Mouse (Mus musculus) ES-CJ7 (cell line): ENCODE data around the gene Gm20696.
A peak's percentile ranks its signal among the peaks of the same experiment; 100 is the strongest.

Source experiments
- DNase-seq: peaks from one replicate; pipeline ENCODE4 v3.0.0; 2011; ENCODE audit warnings: low read depth, low spot score

The Gm20696 gene

DNA sequence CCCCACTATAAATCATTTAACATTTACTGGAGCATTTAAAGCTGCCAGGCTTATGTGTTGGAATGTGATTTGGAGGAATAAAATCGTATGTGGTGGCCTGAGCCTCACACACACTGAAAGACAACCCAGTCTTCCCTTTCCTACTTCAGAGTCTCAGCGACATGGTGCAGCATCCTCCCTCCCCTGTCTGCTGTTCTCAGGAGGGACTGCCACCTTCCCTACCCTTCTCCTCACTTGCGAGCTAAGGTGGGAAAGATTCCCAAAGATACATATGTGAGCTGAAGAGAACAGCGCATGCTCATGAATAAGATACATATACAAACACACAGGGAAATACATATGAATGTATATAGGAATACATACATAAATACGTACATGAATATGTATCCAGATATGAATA, 333.5 kb downstream of the Gm20696 start:
- no peak for DNase-seq

DNA sequence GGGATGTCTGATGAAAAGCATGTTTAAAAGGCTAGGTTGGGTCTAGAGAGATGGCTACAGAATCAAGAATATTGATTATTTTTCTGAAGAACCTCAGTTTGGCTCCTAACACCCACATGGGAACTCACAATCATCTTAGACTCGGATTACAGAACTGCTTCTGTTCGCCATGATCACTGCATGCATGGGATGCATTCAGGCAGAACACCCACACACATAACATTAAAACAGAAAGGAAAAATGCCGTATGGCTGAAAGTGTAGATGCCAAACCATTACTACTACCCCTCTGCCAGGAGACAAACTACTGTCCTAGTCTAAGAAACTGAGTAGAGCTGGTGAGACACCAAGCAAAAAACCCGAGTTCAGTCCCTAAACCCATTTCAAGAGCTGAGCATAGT, 336.4 kb downstream of the Gm20696 start:
- DNase-seq = no peak

DNA sequence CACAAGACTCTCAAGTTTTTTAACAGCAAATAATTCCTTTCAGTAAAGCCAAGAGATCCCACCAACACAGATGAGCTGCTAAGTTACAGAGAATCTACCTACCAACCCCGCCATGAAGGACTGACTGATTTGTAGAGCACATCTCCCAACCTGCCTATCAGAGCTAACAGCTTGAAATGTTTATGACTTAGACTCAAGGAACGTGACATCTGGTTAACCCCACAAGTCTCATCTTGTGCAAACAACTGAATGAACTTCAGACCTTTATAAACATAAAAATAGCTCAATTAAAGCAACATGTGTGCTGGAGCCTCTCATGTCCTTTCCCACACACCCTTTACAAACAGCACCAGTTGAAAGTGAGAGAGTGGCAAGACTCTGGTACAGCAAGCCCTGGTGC, 338.0 kb downstream of the Gm20696 start:
- DNase-seq = no peak

DNA sequence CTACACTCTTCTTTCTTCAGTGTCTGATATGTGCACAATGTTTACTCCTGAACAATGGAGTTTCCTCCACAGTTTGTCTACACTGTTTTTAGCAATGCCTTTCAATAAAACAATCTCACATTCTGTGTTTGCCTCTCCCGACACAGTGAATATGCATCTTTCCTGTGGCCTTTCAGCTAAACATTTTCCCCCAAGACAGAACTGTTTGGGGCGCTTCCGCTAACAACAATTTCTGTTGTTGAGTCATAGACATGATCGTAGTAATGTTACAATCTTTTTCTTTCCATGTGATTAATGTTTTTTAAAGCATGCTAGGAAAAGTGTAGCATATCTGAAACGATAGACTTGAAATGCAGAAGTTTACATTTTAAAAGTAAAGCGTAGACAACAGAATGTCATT, 338.5 kb downstream of the Gm20696 start:
- no peak for DNase-seq

DNA sequence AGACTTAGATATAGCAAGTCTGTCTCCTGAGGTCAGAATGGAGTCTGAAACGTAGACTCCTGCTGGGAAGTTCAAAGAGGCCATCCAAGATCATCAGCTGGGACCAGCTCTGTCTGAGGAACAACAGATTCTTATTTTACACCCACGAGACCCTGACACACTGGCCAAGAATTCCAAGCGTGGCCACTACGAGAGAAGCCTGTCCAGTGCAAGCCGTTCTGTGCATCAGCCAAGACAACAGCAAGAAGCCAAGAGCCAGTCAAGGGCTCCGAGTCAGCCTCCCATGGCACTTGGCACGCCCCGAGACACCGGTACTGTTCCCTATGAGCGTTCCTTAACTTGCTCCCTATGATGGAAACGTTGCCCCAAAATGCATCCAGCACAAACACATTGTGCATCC, 338.9 kb downstream of the Gm20696 start:
- DNase-seq = no peak

DNA sequence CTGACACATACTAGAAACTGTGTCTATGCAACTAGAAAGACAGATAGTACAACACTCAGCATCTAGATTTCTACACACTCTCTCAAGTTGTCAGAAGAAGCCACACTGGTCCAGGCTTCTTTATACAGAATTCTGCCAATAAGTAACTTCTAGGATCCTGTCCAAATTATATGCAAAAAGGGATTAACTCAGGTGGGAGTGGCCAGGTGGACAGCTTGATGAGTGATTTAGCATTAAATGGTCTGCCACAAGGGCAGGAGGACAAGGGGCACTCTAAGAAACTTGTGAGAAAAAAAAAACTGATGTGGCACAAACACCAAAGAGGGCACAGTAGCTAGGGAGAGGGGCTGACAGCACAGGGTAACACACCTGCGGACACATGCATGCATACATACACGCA, 340.7 kb downstream of the Gm20696 start:
- DNase-seq = no peak

DNA sequence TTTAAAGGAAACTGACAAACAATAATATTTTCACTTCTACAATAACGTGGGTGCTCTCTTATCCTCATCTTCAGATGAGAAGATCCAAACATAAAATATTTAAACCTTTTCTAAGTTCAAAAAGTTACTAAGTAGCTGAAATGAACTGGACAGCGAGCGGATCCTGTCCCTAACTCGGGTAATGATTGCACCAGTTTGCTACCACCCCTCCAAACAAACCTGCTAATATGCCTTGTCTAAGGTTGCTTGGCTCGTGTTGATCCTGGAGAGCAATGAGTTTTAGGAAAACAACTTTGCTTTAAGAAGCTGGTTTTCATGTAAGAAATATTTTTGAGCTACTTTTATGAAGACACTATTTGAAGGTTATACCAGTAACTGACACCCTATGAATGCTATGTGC, 341.1 kb downstream of the Gm20696 start:
- no peak for DNase-seq

DNA sequence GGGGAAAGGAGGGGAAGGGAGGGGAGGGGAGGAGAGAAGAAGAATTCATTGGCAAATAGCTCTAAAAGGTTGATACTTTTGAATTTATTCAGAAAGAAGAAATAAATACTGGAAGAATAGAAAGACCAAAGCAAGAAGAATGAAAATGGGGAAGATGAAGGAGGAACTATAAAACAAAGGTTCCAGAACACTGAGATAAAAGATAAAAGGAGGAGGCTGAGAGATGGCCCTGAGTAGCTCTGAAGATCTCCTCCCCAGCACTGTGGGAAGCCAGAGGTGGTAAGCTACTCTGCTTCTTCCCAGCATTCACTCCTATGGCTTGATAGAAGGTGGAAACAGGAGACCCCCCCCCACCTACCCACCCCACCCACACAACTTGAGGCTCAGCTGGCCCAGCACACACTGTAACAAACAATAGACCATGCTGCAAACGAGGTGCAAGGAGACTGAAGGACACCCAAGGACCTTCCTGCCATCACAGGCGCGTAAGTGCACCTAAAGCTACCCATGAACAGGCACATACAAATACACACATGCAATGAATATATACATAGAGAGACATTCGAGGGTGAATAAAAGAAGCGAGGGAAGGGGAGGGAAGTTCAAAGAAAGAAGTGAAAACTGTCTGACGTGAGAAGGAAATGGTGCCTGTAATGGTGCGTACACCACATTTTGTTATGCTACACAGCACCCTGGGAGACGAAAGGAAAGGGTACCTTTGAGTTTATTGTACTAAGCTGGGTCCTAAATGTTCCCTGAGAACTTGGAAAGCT, 344.3 kb downstream of the Gm20696 start:
- DNase-seq = no peak

DNA sequence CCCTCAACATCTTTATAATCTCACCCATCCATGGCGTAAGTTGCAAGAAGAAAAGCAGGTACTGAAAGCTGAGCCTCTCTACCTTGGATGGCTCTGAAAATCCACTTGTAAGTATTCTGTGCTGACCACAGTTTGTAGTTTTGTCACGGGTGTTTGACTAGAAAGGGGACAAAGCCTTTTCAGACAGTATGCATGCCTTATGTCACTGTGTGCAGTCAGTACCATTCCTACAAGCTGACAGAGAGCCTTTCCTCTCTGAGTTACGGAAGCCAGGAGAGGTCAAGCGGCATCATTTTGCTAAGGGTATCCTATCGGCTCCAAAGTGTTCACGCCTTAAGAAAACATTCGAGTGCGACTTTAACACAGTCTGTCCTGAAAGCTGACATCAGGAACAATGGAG, 346.2 kb downstream of the Gm20696 start:
- no peak for DNase-seq

DNA sequence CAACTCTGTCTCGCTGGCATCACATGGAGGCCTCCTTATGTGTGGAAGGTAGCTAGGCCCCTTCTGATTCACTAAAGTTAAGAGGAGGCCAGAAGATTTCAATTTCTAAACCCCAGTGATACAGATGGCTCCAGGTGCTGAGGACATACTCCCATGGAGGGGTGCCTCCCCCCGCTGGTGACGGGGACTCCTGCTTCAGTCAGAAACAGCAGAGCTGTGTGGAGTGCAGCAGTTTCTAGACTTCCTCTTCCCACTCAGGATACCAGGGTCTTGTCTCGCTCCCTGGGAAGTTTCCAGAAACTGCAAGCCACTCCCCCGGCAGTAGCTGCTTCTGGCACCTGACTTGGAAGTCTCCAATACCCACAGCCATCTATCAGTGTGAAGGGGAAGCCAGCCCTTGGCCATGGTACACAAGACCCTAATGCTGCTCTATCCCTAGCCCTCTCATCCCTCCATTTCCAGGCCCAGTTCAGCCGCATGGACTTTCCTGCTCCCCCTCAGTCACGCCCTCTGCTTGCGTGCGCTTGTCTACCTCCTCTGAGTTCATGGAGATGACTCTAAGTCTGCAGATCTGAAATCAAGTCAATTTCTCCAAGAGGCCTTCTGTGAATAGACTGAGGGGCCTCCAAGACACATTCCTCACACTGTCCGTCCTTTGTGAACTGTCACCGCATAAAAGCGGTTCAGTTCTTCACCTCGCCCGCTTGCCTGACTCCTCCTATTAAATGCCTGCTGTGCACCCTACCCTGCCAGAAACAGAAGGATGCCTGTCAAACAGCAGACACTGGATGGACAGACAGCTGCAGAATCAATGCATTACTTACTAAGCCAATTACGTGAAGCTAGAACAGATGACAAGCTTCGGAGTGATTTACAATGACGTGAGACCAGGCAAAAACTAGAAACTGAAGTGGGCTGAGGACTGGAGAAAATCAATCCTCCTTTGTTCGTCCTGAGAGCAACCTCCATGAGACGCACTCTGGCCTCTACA, 346.9 kb downstream of the Gm20696 start:
- no peak for DNase-seq

DNA sequence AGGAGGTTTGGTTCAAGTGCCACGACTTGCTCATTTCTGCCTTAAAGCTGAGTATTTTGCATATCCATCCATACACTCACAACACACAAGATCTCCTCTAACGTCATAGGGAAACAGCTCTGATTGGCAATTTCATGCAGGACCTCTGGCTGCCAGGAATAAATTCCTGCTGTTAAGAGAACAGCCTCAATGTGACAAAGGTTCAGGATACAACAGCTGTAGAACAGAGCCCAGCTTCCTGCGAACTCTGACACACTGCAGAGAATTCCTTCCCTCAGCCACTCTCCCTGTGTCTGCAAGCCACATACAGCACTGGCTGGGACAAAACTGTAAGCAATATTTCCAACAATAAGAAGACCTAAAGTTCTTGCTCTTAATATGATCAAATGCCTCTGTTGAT, 351.9 kb downstream of the Gm20696 start:
- DNase-seq = no peak

DNA sequence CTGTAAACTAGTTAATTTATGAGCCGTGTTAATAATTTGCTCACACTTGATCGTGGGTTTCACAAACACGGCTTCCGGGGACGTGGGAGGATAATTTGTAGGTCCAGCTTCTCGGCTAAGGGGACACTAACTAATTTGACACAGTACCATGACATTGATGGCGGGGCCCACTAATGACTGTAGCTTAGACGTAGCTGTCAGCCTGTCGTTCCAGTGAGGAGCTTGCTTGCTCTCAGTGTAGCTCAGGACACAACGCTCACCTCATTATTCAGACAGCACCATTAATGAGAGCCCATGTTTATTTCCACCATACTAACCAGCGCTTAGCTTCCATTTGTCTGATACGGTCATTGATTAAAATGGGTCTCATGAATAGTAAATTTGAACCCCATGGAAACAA, 356.1 kb downstream of the Gm20696 start:
- DNase-seq = no peak

DNA sequence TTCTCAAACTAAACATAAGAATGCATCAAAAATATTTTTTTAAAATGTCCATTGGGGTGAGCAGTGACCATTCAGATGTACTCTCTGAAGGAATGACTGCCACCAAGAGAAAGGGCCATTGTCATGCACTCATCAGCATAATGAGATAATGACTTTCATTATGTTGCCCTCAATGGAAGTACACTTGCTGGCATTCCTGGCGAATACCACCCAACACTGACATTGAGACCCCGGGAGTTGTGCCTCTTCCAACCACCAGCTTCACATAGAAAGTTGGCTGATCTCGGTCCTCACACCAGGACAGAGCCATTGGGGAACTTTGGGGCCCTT, 356.5 kb downstream of the Gm20696 start:
- DNase-seq = peak; percentile 52

DNA sequence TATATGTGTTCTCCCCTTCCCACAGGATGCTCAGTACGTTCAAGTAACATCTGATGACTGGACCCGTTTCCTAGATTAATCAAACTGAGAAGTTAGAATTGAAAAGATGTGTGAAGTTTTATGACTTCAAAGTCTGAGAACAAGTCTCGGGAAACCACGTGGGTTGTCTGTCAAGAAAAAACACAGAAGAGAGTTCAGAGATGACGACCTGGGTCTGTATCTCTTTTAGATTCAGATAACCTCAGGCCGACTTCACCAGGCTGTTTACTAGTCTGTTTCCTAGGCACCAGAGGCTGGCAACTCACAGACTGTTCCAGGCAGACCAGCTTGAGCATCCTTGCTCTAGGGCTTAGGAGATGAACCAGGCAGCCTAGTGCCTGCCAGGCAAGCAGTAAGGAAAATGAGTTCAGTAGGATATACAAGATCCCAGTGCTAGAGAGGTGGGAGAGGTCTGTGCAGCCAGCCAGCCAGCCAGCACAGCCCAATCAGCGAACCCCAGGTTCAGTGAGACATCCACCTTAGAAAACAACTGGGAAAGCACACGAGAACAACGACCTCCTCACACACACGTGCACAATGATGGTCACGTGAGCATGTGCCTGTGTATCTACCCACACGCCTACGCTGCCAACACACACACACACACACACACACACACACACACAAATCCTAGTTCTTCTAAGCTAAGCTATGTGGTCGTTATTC, 357.0 kb downstream of the Gm20696 start:
- peak; percentile 13 for DNase-seq

DNA sequence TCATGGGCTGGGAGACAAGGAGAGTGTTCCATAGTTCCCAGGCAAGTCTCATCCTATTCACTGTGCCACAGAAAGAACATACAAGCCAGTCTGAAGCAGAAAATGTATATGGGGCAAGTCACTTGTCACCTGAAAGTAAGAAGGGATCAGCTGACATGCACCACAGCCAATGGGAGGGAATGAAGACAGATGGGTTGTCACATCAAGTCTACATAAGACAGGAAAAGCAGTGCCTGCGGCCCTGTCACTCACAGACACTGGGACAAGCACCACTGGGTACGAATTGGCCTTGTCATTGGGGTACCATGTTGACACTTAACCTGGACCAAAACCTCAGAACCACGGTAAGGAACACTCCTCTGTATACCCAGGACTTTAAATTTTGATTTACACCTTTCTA, 360.8 kb downstream of the Gm20696 start:
- DNase-seq = no peak

DNA sequence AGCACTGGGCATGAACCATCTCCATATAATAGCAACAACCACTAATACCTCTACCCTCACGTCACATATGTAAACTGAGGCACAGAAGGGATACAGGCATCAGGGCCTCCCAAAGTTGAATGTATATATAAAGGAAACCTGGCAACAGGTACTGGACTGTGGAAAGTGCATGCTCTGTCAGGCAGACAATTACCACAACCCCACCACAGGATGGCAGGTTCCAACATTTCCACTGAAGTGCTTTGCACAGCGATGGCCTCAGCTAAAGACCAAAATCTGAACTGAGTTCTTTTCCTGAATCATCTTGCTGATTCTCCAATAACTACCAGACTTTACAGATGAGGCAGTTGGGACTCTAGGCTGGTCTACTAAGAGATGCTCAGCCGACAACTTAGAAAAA, 361.4 kb downstream of the Gm20696 start:
- DNase-seq = no peak

DNA sequence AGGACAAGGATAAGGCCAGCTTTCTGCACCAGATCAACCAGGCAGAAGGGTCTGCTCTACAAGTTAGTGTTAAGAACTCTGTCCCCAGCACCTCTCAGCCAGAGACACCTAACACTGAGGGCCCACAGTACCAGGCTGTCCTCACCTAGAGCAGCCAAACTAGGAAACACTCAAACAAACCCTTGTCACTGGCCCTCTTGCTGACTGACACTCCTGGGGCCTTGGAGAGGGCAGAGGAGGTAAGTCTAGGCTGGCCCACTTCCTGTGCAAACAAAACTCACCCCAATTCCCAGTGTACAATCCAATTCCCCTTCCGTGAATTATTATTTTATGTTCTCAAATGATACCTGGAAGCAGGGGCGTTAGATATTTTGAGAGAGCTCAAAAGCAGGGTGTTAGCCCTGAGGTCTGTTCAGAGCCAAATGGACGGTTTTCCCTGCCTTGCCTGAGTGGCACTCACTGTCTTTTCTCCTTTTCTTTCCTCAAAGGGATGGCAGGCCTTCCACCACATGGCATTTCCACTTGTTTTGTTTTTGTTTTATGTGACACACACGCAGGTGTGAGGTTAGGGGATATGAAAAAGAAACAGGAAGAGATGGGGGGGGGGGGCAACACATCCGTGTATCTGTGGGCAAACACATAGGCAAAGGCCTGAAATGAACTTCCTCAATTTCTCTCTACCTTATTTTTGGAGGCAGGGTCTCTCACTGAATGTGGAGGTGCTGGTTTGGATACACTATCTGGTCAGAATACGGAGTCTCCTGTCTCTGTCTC, 363.7 kb downstream of the Gm20696 start:
- no peak for DNase-seq

DNA sequence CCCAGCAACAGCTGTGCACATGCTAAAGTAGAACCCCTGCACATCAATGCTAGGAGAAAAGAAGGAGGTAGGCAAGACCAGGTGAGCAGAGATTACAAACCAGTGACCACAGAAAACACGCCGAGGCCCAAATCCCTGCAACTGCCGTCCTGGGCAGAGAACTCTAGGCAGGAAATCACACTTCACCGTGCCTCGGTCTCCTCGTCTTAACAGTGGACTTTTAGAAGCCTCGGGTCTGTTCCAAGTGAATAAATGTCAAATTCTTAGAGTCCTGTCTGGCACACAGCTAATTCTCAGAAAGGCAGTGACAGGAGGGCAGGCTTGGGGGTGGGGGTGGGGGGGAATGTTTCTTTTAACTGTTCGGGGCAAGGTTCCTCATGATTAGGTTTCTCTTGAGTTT, 364.7 kb downstream of the Gm20696 start:
- no peak for DNase-seq

DNA sequence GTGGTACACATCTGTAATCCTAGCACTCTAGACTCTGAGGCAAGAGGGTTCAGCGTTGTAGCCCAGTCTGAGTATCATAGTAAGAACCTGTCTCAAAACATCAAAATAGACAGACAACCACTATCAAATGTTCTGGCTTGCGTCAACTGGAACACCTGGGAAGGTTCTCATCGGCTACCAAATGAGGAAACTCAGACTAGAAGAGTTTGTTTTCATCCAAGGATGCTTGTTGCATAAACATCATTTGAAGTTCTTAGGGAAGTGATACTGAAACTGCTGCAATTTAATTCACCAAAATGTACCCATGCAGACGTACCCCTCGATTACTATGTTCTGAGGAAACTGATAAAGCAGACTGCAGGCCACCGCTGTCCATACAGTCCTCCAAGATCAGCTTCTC, 366.4 kb downstream of the Gm20696 start:
- no peak for DNase-seq

DNA sequence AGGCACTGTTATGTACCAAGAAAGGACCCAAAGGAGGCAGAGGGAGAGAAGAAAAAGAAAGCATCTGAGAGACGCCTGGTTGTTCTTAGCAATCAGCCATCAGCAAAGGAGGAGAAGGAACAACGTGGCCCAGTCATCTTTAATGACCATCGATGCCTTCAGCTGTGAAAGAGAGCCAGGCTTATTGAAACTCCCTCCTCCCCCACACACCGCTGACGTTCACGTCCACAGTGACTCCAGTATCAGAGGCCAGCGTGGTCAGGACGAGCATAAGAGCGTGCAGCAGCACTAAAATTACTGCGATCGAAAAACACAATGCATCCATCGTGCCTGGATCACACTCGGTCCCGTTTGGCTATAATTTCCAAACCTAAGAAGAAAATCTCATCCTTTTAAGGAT, 367.4 kb downstream of the Gm20696 start:
- no peak for DNase-seq

DNA sequence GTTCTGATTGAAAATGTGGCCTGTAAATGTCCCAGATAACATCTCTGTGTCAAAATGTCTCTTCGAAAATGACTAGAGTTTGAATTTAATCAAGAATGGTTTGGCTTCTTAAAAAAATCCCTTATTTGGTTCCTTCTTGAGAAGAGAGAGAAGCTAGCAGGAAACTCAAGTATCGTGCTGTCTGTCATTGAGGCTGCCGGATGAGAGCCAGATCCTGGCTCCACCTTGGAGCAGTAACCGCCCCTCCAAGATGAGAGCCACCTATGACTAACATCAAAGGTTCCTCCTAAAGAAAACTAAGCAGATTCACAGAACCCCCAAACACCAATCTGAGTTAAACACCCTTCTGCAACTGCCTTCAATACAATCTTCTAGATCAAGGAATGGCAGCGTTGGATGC, 369.1 kb downstream of the Gm20696 start:
- DNase-seq = no peak

DNA sequence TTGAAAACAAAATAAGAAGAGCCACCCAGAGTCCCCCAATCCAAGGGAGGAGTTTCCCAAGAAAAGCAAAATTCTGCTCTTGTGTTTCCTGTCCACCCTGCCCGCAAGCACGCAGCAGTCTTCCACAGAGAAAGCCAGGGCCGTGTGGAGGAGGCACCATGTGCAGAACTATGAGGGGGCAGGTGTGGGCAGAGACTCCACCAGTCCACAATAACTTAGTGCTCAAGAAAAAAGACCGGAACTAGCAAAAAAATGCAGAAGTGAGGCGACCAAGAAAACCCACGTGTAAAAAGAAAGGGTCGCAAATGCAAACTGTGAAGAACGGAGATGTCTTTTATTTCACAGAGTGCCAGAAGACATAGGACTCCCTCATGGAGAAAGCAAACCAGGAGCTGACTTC, 371.1 kb downstream of the Gm20696 start:
- no peak for DNase-seq
